Mouse (Mus musculus): Measurements from ENCODE around the gene Galk1. TPM values are rescaled to one million over a fixed set of nuclear protein-coding genes. Genes with fewer than 3 reads are reported as not detected.

Gene Galk1
- total and polyA plus RNA-seq, 3 experiments: 253 to 326 TPM; not detected in 1

DNA sequence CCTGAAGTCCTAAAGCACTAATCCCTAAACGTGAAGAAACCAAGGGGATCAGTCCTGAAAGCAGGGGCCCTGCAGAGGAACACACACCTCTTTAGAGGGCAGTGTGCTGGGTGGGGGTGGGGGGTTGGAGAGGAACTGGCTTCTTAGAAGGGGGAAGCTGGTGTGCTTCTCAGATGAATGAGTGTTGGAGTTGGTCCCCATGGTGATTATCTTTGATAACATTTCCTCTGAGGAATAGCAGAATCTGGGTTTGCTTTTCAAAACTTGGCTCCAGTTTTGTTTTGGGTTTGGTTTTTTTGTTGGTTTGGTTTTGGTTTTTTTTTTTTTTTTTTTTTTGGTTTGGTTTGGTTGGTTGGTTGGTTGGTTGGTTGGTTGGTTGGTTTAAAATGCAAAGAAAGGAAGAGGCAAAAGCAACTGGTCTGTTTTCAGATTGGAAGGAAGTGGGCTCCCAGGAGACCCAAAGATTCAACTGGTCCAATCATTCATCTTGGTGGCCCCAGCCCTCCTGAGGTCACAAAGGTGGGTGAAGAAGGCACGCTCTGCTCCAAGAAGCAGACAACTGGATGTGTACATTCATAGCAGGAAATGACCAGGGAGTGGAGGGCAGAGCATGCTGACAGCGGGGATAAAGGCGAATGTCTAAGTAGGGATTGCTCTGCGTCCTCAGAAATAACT, 43.7 kb downstream of the Galk1 start (continued):
- TF ChIP-seq ZNF384 (IDR thresholded peaks at IDR 0.05; ENCODE audit: low read depth, low read length): peak; percentile 84
- TF ChIP-seq RCOR1 (IDR thresholded peaks at IDR 0.05; ENCODE audit: low read depth, low read length): peak; percentile 98
- no peak for TF ChIP-seq POLR2AphosphoS2 (IDR thresholded peaks at IDR 0.05; ENCODE audit: low read length)
- peak; percentile 63; the same call in 1 of the 2 replicates for TF ChIP-seq MXI1 (IDR thresholded peaks at IDR 0.05; ENCODE audit: low read depth, low read length)
- no peak for TF ChIP-seq MYB (IDR thresholded peaks at IDR 0.05; ENCODE audit: low read depth, low read length)
- peak; percentile 92 for TF ChIP-seq SIN3A (IDR thresholded peaks at IDR 0.05; ENCODE audit: low read length)
- peak; percentile 58 to 59 for TF ChIP-seq EP300 (IDR thresholded peaks at IDR 0.05; ENCODE audit: low read depth in 1 of 2, low read length in 2 of 2)
- no peak for TF ChIP-seq USF1 (IDR thresholded peaks at IDR 0.05; ENCODE audit: low read depth, low read length)
- no peak for TF ChIP-seq MEF2A (IDR thresholded peaks at IDR 0.05; ENCODE audit: extremely low read depth, insufficient replicate concordance, low read depth, low read length, poor library complexity, severe bottlenecking)
- TF ChIP-seq MAFK (IDR thresholded peaks at IDR 0.05; ENCODE audit: borderline replicate concordance, low read depth, low read length): no peak
- peak; percentile 24; the same call in 1 of the 2 replicates for TF ChIP-seq SMC3 (IDR thresholded peaks at IDR 0.05; ENCODE audit: low read depth, low read length)
- TF ChIP-seq GABPA (IDR thresholded peaks at IDR 0.05; ENCODE audit: low read depth, low read length): no peak
- no peak for TF ChIP-seq MAX (IDR thresholded peaks at IDR 0.05; ENCODE audit: low read length)
- TF ChIP-seq POLR2AphosphoS5 (IDR thresholded peaks at IDR 0.05; ENCODE audit: borderline replicate concordance, low read depth, low read length): no peak

DNA sequence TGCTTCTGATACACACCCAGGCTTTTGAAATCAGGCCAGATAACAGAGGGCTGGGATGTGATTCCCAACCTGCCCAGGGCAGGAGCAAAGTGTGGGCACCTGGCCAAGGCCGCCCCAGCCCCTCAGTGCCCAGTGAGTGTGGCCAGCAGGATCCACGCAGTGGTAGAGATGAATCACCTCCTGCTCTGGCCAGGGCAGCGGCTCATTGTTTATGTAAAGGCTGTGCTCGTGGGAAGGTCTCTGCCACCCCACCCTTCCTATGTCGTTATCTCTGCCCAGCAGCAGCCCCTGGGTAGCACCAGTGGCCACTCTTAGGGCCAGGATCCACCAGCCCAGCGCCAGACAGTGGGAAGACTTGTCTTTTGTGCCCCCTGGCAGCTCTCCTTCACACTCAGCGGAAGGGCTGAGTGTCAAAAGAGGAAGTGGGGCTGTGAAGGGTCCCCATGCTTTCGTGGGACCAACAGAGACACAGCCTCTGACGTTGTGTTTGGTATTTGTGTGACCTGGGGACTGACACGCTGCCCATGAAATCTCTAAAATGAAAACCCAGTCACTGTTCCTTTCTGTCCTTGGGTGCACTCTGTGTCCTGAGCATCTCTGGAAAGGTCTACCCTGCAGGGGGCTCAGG, 47.4 kb downstream of the Galk1 start:
- Histone ChIP-seq H3K27me3 (ENCODE audit: control insufficient read depth in 1 of 2, insufficient read depth in 2 of 2, low read length in 2 of 2) (no peaks in the 10 kb centered on the region), H3K79me2 (ENCODE audit: control insufficient read depth, insufficient read depth, low read length, poor library complexity) (no peaks in the 10 kb centered on the region), H3K9ac (ENCODE audit: control insufficient read depth, low read depth, low read length, poor library complexity, severe bottlenecking) (no peak overlapping the region), H3K4me3 (ENCODE audit: control insufficient read depth in 1 of 2, insufficient read depth in 1 of 2, low read depth in 2 of 2, low read length in 2 of 2) (no peak overlapping the region), H3K36me3 (ENCODE audit: control insufficient read depth in 1 of 2, insufficient read depth in 2 of 2, low read length in 2 of 2) (peaks cover 7 to 10% of the 10 kb centered on the region in 2 experiments), H3K9me3 (replicated peaks; ENCODE audit: insufficient read depth, low read length) (no peaks in the 10 kb centered on the region), H3K27ac (ENCODE audit: control insufficient read depth, low read depth, low read length) (no peak overlapping the region), H3K4me1 (ENCODE audit: control insufficient read depth in 1 of 2, insufficient read depth in 2 of 2, low read length in 2 of 2) (peaks cover 0 to 14% of the 10 kb centered on the region in 2 experiments; a peak in 3 of 4 replicates)
- peak; percentile 36 for DNase-seq (ENCODE audit: low read depth, low spot score)
- TF ChIP-seq CTCF (IDR thresholded peaks at IDR 0.05 in 2 of 3, conservative IDR thresholded peaks at IDR 0.05 in 1 of 3; ENCODE audit: control insufficient read depth in 1 of 3, insufficient read depth in 1 of 3, low read depth in 2 of 3, low read length in 3 of 3, poor library complexity in 1 of 3, severe bottlenecking in 1 of 3) (no peak), TAL1 (IDR thresholded peaks at IDR 0.05; ENCODE audit: low read length) (peak; percentile 49), UBTF (IDR thresholded peaks at IDR 0.05; ENCODE audit: borderline replicate concordance, insufficient read depth, low read depth, low read length) (no peak), TCF12 (IDR thresholded peaks at IDR 0.05; ENCODE audit: low read depth, low read length) (no peak), MAZ (IDR thresholded peaks at IDR 0.05; ENCODE audit: low read depth, low read length) (no peak)
